Mouse (Mus musculus): ENCODE measurements at regions not wholly inside any gene's neighbourhood (a gene's known extent, or its start where the extent isn't known, plus 50 kb on each side); places are given as distances from the start of the nearest gene placed in this dataset.

GRCm38 (mm10) chr7:111259630-111260574 lies 177.1 kb upstream of the Eif4g2 start:
- Histone ChIP-seq H3K27ac (no peak overlapping the region), H3K9ac (no peak overlapping the region), H3K4me1 (no peaks in the 10 kb centered on the region), H3K36me3 (replicated peaks) (no peaks in the 10 kb centered on the region), H3K4me2 (no peak overlapping the region), H3K27me3 (replicated peaks) (no peaks in the 10 kb centered on the region), H3K9me3 (no peaks in the 10 kb centered on the region), H3K4me3 (no peak overlapping the region)
- no peak for ATAC-seq (replicated peaks)
- WGBS = 77% methylated on average over 11 of the region's 11 CpGs

- Histone ChIP-seq H3K4me3 (no peak overlapping the region), H3K9ac (no peak overlapping the region), H3K27ac (no peak overlapping the region), H3K27me3 (replicated peaks) (no peaks in the 10 kb centered on the region), H3K4me2 (no peak overlapping the region), H3K4me1 (no peaks in the 10 kb centered on the region), H3K9me3 (no peaks in the 10 kb centered on the region), H3K36me3 (replicated peaks) (no peaks in the 10 kb centered on the region)
- 88% methylated on average over 2 of the region's 2 CpGs for WGBS
- ATAC-seq (replicated peaks) = no peak
These were observed 175.0 kb upstream of the Eif4g2 start for GRCm38 (mm10) chr7:111257842-111258241.

- Histone ChIP-seq H3K9ac (no peak overlapping the region), H3K27me3 (replicated peaks) (no peaks in the 10 kb centered on the region), H3K9me3 (no peaks in the 10 kb centered on the region), H3K4me2 (no peak overlapping the region), H3K4me1 (no peaks in the 10 kb centered on the region), H3K4me3 (no peak overlapping the region), H3K36me3 (replicated peaks) (no peaks in the 10 kb centered on the region), H3K27ac (no peak overlapping the region)
- no peak for ATAC-seq (replicated peaks)
- WGBS = 73% methylated on average over 2 of the region's 2 CpGs
These were observed 173.4 kb upstream of the Eif4g2 start for GRCm38 (mm10) chr7:111256199-111256598.

GRCm38 (mm10) chr7:111249606-111250005 lies 166.8 kb upstream of the Eif4g2 start:
- Histone ChIP-seq H3K27me3 (replicated peaks) (no peaks in the 10 kb centered on the region), H3K9ac (no peak overlapping the region), H3K27ac (no peak overlapping the region), H3K4me1 (no peaks in the 10 kb centered on the region), H3K36me3 (replicated peaks) (no peaks in the 10 kb centered on the region), H3K4me2 (no peak overlapping the region), H3K4me3 (no peak overlapping the region), H3K9me3 (no peaks in the 10 kb centered on the region)
- ATAC-seq (replicated peaks) = no peak
- 35% methylated on average over 5 of the region's 5 CpGs for WGBS

- Histone ChIP-seq H3K36me3 (replicated peaks) (no peaks in the 10 kb centered on the region), H3K4me3 (no peak overlapping the region), H3K9me3 (no peaks in the 10 kb centered on the region), H3K9ac (no peak overlapping the region), H3K4me2 (no peak overlapping the region), H3K4me1 (no peaks in the 10 kb centered on the region), H3K27me3 (replicated peaks) (no peaks in the 10 kb centered on the region), H3K27ac (no peak overlapping the region)
- no peak for ATAC-seq (replicated peaks)
- WGBS = 82% methylated on average over 8 of the region's 8 CpGs
These were observed 162.7 kb upstream of the Eif4g2 start for GRCm38 (mm10) chr7:111245488-111245887.

- whole genome bisulfite sequencing = 84% methylated on average over 6 of the region's 6 CpGs
- H3K4me2 ChIP-seq = no peak overlapping the region
These were observed 162.2 kb upstream of the Eif4g2 start for GRCm38 (mm10) chr7:111245067-111245466.

GRCm38 (mm10) chr7:111243831-111244230 lies 161.0 kb upstream of the Eif4g2 start:
- Histone ChIP-seq H3K9me3 (no peaks in the 10 kb centered on the region), H3K4me2 (no peak overlapping the region), H3K4me3 (no peak overlapping the region), H3K4me1 (no peaks in the 10 kb centered on the region), H3K36me3 (replicated peaks) (no peaks in the 10 kb centered on the region), H3K27me3 (replicated peaks) (no peaks in the 10 kb centered on the region), H3K9ac (no peak overlapping the region), H3K27ac (no peak overlapping the region)
- 77% methylated on average over 1 of the region's 1 CpGs for WGBS
- no peak for ATAC-seq (replicated peaks)

More at GRCm38 (mm10) chr7:111245067-111245466, 162.2 kb upstream of the Eif4g2 start:
- Histone ChIP-seq H3K4me1 (no peaks in the 10 kb centered on the region), H3K36me3 (replicated peaks) (no peaks in the 10 kb centered on the region), H3K9ac (no peak overlapping the region), H3K9me3 (no peaks in the 10 kb centered on the region), H3K27me3 (replicated peaks) (no peaks in the 10 kb centered on the region), H3K27ac (no peak overlapping the region), H3K4me3 (no peak overlapping the region)
- ATAC-seq (replicated peaks) = no peak

- no peak overlapping the region for H3K4me3 ChIP-seq
- no peaks in the 10 kb centered on the region for H3K4me1 ChIP-seq
- H3K9me3 ChIP-seq = no peaks in the 10 kb centered on the region
- no peak overlapping the region for H3K4me2 ChIP-seq
- 56% methylated on average over 10 of the region's 10 CpGs for WGBS
- no peak overlapping the region for H3K27ac ChIP-seq
- H3K27me3 ChIP-seq (replicated peaks) = no peaks in the 10 kb centered on the region
- H3K9ac ChIP-seq = no peak overlapping the region
- no peaks in the 10 kb centered on the region for H3K36me3 ChIP-seq (replicated peaks)
- ATAC-seq (replicated peaks) = no peak
These were observed 159.8 kb upstream of the Eif4g2 start for GRCm38 (mm10) chr7:111242646-111243045.

- Histone ChIP-seq H3K36me3 (replicated peaks) (no peaks in the 10 kb centered on the region), H3K9me3 (no peaks in the 10 kb centered on the region), H3K27me3 (replicated peaks) (no peaks in the 10 kb centered on the region), H3K4me1 (no peaks in the 10 kb centered on the region), H3K4me2 (no peak overlapping the region), H3K27ac (no peak overlapping the region), H3K4me3 (no peak overlapping the region), H3K9ac (no peak overlapping the region)
- no peak for ATAC-seq (replicated peaks)
- WGBS = 63% methylated on average over 4 of the region's 4 CpGs
These were observed 158.7 kb upstream of the Eif4g2 start for GRCm38 (mm10) chr7:111241538-111241937.

GRCm38 (mm10) chr7:111240234-111240826 lies 157.5 kb upstream of the Eif4g2 start:
- ATAC-seq (replicated peaks) = no peak

GRCm38 (mm10) chr7:111237819-111238218 lies 155.0 kb upstream of the Eif4g2 start:
- 83% methylated on average over 9 of the region's 9 CpGs for WGBS
- no peaks in the 10 kb centered on the region for H3K36me3 ChIP-seq (replicated peaks)
- ATAC-seq (replicated peaks) = no peak
- H3K27me3 ChIP-seq (replicated peaks) = no peaks in the 10 kb centered on the region
- H3K4me1 ChIP-seq = no peaks in the 10 kb centered on the region
- H3K9me3 ChIP-seq = no peaks in the 10 kb centered on the region
- H3K27ac ChIP-seq = no peak overlapping the region
- no peak overlapping the region for H3K4me2 ChIP-seq
- H3K4me3 ChIP-seq = no peak overlapping the region
- no peak overlapping the region for H3K9ac ChIP-seq

More at GRCm38 (mm10) chr7:111240234-111240826, 157.5 kb upstream of the Eif4g2 start:
- Histone ChIP-seq H3K27ac (no peak overlapping the region), H3K9ac (no peak overlapping the region), H3K9me3 (no peaks in the 10 kb centered on the region), H3K36me3 (replicated peaks) (no peaks in the 10 kb centered on the region), H3K4me1 (no peaks in the 10 kb centered on the region), H3K4me3 (no peak overlapping the region), H3K4me2 (no peak overlapping the region), H3K27me3 (replicated peaks) (no peaks in the 10 kb centered on the region)
- WGBS = 85% methylated on average over 9 of the region's 9 CpGs

GRCm38 (mm10) chr7:111230630-111231029 lies 147.8 kb upstream of the Eif4g2 start:
- WGBS = 81% methylated on average over 2 of the region's 2 CpGs
- Histone ChIP-seq H3K27me3 (replicated peaks) (no peaks in the 10 kb centered on the region), H3K4me2 (no peak overlapping the region), H3K4me3 (no peak overlapping the region), H3K4me1 (no peaks in the 10 kb centered on the region), H3K27ac (no peak overlapping the region), H3K9ac (no peak overlapping the region), H3K9me3 (no peaks in the 10 kb centered on the region), H3K36me3 (replicated peaks) (no peaks in the 10 kb centered on the region)
- no peak for ATAC-seq (replicated peaks)

GRCm38 (mm10) chr7:111227082-111227481 lies 144.3 kb upstream of the Eif4g2 start:
- WGBS = 88% methylated on average over 3 of the region's 3 CpGs

More at GRCm38 (mm10) chr7:111227082-111227481, 144.3 kb upstream of the Eif4g2 start:
- no peak for ATAC-seq (replicated peaks)
- H3K36me3 ChIP-seq (replicated peaks) = no peaks in the 10 kb centered on the region
- H3K9ac ChIP-seq = no peak overlapping the region
- H3K9me3 ChIP-seq = no peaks in the 10 kb centered on the region
- H3K4me3 ChIP-seq = no peak overlapping the region
- H3K27ac ChIP-seq = no peak overlapping the region
- no peak overlapping the region for H3K4me2 ChIP-seq
- no peaks in the 10 kb centered on the region for H3K27me3 ChIP-seq (replicated peaks)
- no peaks in the 10 kb centered on the region for H3K4me1 ChIP-seq

All from midbrain, embryonic 15.5 days (tissue).